Mouse (Mus musculus): ENCODE measurements around the gene Klf13. TPM values are rescaled to one million over a fixed set of nuclear protein-coding genes. Genes with fewer than 3 reads are reported as not detected.

The Klf13 gene
- total RNA-seq, 2 experiments from 2014 or later, result 70.9 to 77.5 TPM

- no peak for DNase-seq (ENCODE audit: low spot score in 2 of 2)
Observed at GRCm38 (mm10) chr7:63888674-63889073, 50.0 kb downstream of the Klf13 start.

- no peak for DNase-seq (ENCODE audit: low spot score in 2 of 2)
Observed at GRCm38 (mm10) chr7:63887602-63888123, 51.1 kb downstream of the Klf13 start.

- DNase-seq (ENCODE audit: low spot score in 2 of 2), result no peak
Observed at GRCm38 (mm10) chr7:63887034-63887551, 51.6 kb downstream of the Klf13 start.

GRCm38 (mm10) chr7:63885025-63885424, 53.7 kb downstream of the Klf13 start:
- no peak for DNase-seq (ENCODE audit: low spot score in 2 of 2)

DNA sequence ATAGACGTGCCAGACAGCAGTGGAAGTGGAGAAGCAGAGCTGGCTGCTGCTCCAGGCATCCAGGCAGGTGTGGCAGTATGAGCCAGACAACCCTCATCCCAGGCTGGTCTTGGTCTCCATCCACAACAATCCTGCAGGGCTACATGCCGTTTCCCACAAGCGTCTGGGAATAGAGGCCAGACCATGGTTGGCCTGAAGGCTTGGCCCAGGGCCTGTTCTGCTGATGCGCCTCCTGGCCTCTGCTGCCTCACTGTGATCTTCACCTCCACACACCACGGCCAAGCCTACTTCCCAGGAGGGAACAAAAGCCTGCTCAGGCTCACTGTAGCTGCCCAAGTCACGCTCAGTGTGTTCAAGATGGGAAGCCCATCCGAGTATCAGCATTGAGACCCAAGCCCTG, 56.0 kb downstream of the Klf13 start:
- DNase-seq (ENCODE audit: low spot score in 2 of 2), result no peak

DNA sequence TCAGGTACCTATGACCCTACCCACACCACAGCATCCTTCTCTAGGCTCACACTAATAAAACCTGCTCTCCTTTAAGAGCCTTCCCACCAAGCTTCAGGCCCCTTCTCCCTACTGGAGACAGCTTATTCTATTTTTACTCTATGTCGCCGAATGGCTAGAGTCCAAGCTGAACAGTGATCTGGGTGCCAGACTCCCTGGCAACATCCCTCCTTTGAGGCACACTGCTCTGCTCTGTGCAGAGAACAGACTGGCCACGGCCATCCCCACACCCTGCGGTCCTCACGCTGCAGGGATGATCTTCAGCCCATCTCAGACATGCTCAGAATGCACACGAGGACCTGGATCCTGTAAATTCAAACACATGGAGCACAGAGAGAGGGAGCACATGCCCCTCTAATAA, 59.1 kb downstream of the Klf13 start:
- DNase-seq (ENCODE audit: low spot score in 2 of 2), result no peak

DNA sequence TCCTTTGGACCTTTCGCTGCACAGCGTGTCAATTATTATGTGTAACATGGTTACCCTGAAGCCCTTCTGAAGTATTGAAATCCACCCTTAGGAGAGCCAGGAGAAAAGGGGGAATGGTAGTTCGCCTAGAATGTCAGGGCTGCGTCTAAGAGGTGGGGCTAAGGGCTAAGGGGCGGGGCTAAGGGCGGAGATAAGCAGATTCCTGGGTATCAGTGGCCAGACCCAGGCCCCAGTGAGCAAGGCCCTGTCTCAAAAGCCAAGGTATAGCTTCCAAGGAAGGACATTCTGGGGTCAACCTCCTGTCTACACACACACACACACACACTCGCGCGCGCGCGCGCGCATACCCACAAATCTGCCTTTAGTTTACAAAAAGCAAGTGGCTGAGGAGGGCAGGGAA, 61.1 kb downstream of the Klf13 start:
- no peak for DNase-seq (ENCODE audit: low spot score in 2 of 2)

DNA sequence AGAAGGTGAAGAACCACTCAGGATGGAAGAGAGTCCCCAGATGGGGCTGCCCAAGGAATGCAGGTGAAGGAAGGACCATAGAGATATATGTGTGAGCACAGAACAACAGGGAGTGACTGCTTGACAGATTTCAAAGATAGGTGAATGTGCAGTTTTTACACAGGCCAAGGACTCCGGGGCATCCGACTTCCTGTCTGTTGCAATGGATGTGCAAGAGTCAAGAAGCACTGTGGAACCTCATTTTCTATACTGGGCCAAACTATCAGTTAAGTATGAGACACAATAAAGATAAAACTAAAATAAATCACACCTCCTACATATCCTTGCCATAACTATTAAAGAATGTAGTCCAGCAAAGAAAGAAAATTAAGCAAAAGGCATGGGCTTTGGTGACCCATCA, 62.1 kb downstream of the Klf13 start:
- no peak for DNase-seq (ENCODE audit: low spot score in 2 of 2)

GRCm38 (mm10) chr7:63875686-63876085, 63.0 kb downstream of the Klf13 start:
- no peak for DNase-seq (ENCODE audit: low spot score in 2 of 2)

- no peak for DNase-seq (ENCODE audit: low spot score in 2 of 2)
Observed at GRCm38 (mm10) chr7:63873880-63874279, 64.8 kb downstream of the Klf13 start.

DNA sequence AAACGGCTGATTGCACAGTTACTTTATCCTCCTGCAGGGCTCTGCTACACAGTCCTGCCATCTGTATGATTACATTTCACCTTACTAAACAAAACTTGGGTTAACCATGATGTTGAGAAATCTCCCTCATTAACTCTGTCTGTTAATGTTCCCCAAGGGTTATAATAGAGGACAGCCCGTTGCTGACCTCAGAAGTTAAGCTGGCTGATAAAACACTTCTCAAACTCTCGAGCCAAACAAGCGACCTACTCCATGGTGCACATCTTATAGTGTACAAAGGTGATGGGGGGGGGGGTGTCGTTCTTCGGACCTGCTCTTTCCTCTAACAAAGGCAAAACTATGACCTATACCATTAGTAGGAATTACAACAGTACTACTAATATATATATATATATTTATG, 67.0 kb downstream of the Klf13 start:
- no peak for DNase-seq (ENCODE audit: low spot score in 2 of 2)

DNA sequence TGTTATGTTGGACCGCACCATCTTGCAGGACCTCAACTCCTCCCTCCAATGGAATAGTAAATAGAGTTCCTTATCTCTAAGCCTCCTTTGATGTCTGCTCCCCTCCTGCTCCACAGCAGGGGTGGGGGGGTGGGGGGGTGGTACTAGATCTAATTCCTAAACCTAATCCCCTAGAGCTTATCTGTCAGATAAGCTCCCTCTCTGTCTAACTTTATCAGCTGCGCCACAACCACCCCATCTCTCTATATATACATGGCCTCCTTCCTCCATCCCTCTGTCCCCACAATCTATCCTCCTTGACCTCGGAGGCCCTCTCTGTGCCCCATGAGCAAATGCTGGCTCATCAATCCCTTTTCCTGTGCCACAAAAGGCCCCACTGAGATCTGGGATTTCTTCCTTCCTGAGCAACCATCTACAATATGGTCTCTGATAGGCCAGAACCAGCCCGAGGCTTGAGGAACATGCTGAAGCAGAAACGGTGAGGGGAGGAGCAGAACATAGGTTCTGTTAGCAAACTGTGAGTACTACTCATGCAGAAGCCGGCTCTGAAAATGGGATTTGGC, 70.3 kb downstream of the Klf13 start:
- no peak for DNase-seq (ENCODE audit: low spot score in 2 of 2)

DNA sequence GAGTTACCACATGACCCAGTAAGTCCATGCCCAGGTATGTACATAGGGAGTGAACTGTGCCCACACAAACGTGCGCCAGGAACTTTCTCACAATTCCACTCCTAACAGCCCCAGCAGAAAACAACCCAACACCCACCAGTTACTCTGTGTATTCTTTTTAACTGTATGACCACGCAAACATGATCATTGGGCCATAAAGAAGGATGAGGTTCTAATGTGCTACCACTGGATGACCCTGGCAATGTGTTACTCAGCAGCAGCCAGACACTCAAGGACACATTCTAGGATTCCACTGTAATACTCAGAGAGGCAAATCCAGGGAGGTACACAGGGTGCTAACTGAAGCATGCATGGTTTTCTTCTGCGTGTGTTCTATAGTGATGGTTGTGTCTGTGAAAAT, 72.8 kb downstream of the Klf13 start:
- no peak for DNase-seq (ENCODE audit: low spot score in 2 of 2)

GRCm38 (mm10) chr7:63863046-63863445, 75.7 kb downstream of the Klf13 start:
- DNase-seq (ENCODE audit: low spot score in 2 of 2), result no peak

- DNase-seq (ENCODE audit: low spot score in 2 of 2), result no peak
Observed at GRCm38 (mm10) chr7:63861123-63861522, 77.6 kb downstream of the Klf13 start.

- peak; percentile 66 to 71 for DNase-seq (ENCODE audit: low spot score in 2 of 2)
Observed at GRCm38 (mm10) chr7:63858571-63859152, 80.1 kb downstream of the Klf13 start.

DNA sequence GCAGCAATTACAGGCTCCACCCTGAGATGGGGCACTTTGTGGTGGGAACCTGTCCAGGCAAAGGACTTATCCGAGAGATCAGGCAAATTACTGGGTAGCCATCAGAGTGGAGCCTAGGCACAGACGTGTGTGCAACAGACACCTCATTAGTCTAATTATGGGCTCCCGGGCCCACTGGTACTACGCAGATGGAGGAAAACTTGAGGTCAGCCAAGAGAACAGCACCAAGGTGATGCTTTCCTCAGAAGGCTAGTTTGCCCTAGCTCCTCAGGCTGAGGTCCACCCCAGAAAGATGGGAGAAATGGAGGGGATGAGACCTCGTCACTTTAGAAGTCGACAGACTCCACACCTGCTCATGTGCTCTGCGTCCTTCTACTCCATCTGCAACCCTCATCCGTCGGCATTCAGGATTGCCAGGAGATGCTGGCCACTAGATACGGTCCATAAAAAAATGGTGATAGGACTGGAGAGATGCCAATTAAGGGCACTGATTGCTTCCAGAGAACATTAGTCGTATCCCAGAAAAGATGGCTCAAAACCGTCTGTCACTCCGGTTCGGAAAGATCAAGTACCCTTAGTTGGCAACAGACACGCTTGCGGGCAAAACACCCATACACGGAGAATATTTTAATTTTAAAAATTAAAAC, 80.8 kb downstream of the Klf13 start:
- DNase-seq (ENCODE audit: low spot score in 2 of 2), result no peak

DNA sequence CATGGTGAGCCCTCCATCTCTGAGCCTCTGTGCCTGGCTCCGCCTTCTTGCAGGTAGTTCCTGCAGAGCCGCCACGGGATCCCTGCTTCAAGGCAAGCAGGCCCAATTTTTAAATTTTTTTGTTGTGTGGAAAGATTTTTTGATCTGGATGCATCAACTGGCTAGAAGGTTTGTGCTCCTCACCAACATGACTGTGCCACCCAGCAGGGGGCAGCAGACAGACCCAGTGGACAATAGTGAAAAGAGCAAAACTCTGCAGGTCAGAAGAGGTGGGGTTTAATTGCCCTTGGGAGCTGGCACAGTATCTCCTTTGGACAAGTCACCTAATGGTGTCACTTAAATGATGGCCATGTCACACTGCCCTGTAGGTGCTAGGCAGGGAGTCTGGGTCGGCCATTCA, 83.4 kb downstream of the Klf13 start:
- DNase-seq (ENCODE audit: low spot score in 2 of 2), result peak; percentile 42 to 71

DNA sequence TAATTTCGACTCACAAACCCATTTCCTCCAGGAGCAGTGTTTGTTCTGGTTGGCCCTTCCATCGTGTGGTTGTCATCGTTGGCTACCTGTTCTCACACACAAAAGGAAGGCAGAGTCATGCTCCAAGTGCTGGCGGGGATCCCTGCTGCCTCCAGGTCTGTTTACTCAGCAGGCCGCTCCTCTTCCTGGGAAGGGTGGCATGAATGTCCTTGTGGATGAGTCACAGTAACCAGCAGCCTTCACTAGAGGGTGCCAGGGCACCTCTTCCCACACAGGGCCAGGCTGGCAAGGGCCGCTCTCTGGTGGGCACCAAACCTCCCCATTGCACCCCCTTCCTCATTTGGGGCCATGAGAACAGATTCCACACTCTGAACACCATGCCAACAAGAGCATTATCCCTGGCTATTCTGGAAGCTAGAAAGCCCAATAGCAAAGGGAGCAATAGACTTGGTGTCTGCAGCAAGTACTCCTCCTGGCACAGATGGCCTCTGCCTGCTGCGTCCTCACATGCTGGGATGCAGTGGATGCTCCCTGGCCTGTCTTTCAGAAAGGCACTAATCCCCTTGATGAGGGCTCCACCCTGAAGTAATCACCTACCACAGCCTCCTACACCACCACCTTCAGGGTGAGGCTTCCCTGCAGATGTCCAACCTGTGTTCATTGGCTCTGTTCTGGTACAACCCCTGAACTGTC, 86.7 kb downstream of the Klf13 start:
- DNase-seq (ENCODE audit: low spot score in 2 of 2), result peak in 1 of 2 experiments; percentile 50

All from adrenal gland, postnatal 4 days (tissue).